Mouse (Mus musculus): ENCODE results near the gene Dusp28. TPM values are rescaled to one million over a fixed set of nuclear protein-coding genes. Genes with fewer than 3 reads are reported as not detected.

The Dusp28 gene
- total and polyA plus RNA-seq, 3 experiments = 3.6 to 4.6 (median 3.6) TPM

DNA sequence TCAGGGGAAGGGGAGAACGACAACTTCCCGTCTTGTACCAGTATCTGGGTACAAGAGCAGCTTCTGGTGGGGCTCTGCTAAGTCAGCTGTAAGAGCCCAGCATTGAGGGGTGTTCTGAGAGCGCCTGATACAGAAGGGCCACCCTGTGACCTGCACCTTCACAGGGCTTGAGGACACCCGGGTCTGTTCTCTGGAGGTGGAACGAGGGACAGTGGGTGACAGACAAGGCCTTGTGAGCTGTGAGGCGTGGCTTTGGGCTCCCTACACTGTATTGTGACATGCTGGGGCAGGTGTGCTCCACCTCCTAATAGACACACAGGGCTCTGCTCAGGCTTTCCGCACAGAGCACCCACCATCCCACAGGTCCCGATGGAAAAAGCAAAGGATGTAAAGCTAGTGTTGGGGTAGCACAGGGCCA is 4.9 kb downstream of the Dusp28 start:
- Histone ChIP-seq H3K4me1 (ENCODE audit: control insufficient read depth in 1 of 2, insufficient read depth in 2 of 2) (peaks cover 12 to 36% of the 10 kb centered on the region in 2 experiments), H3K4me3 (replicated peaks in 1 of 3; ENCODE audit: low read depth in 2 of 3, low read length in 2 of 3, poor library complexity in 1 of 3) (peak overlapping the region; percentile 59 to 93 (median 69)), H3K79me2 (replicated peaks; ENCODE audit: control insufficient read depth, extremely low read depth, insufficient read depth, poor library complexity, severe bottlenecking) (no peaks in the 10 kb centered on the region), H3K9ac (ENCODE audit: insufficient read depth, low read depth) (peak overlapping the region; percentile 79), H3K9me3 (replicated peaks; ENCODE audit: low read length) (no peaks in the 10 kb centered on the region), H3K36me3 (replicated peaks in 1 of 2; ENCODE audit: control insufficient read depth in 1 of 2, insufficient read depth in 1 of 2, low read length in 1 of 2) (peaks cover 21 to 37% of the 10 kb centered on the region in 2 experiments), H3K4me2 (ENCODE audit: insufficient read depth, low read depth, poor library complexity, severe bottlenecking) (peak overlapping the region; percentile 75), H3K27ac (ENCODE audit: insufficient read depth, low read depth) (no peak overlapping the region), H3K27me3 (replicated peaks) (peaks cover 11% of the 10 kb centered on the region)
- no peak for DNase-seq (ENCODE audit: extremely low read depth)
- dilution Hi-C loops (cut with MboI; ENCODE audit: extremely low pct_ligation_motif_present, extremely low pct_unique_long_range_greater_than_20kb, low sequenced_read_pairs) = no loop called here
- TF ChIP-seq MXI1 (IDR thresholded peaks at IDR 0.05; ENCODE audit: low read depth, low read length) = 0 out of 2 replicates have a peak, but pooled peaks have one; percentile 23
- no peak for TF ChIP-seq JUN (IDR thresholded peaks at IDR 0.05; ENCODE audit: insufficient read depth, low read depth, low read length)
- in situ Hi-C loops (cut with MboI; ENCODE audit: low pct_ligation_motif_present, low pct_unique_long_range_greater_than_20kb, low sequenced_read_pairs) = no loop called here

DNA sequence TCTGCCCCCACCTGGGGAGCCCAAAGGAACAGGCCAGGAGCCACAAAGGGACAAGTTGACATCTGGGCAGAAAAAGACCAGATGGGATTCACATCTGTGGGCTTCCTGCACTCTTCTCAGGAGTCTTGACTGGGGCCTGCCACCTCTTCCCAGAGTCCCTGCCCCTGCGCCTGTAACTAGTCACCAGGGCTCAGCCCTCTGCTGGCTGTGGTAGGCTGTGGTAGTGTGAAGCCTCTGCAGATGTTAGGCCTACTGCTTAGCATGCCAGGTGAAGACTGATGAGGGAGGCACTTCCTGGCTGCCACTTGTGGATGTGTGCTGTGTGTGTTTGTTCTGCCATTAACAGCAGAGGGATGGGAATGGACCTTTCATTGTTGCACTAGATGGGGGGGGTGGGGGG is 5.5 kb downstream of the Dusp28 start:
- no peak overlapping the region for H3K4me2 ChIP-seq (ENCODE audit: insufficient read depth, low read depth, poor library complexity, severe bottlenecking)
- H3K9ac ChIP-seq (ENCODE audit: insufficient read depth, low read depth) = no peak overlapping the region
- no peaks in the 10 kb centered on the region for H3K79me2 ChIP-seq (replicated peaks; ENCODE audit: control insufficient read depth, extremely low read depth, insufficient read depth, poor library complexity, severe bottlenecking)
- peaks cover 12 to 36% of the 10 kb centered on the region in 2 experiments for H3K4me1 ChIP-seq (ENCODE audit: control insufficient read depth in 1 of 2, insufficient read depth in 2 of 2)
- H3K9me3 ChIP-seq (replicated peaks; ENCODE audit: low read length) = no peaks in the 10 kb centered on the region
- in situ Hi-C loops (cut with MboI; ENCODE audit: low pct_ligation_motif_present, low pct_unique_long_range_greater_than_20kb, low sequenced_read_pairs) (no loop called here), dilution Hi-C loops (cut with MboI; ENCODE audit: extremely low pct_ligation_motif_present, extremely low pct_unique_long_range_greater_than_20kb, low sequenced_read_pairs) (no loop called here)
- H3K36me3 ChIP-seq (replicated peaks in 1 of 2; ENCODE audit: control insufficient read depth in 1 of 2, insufficient read depth in 1 of 2, low read length in 1 of 2) = peaks cover 27 to 42% of the 10 kb centered on the region in 2 experiments
- no peak for TF ChIP-seq KAT2A (IDR thresholded peaks at IDR 0.05; ENCODE audit: insufficient replicate concordance, low read length)
- TF ChIP-seq RCOR1 (conservative IDR thresholded peaks at IDR 0.05; ENCODE audit: low read depth, low read length) = no peak
- no peak for TF ChIP-seq JUN (IDR thresholded peaks at IDR 0.05; ENCODE audit: insufficient read depth, low read depth, low read length)
- no peak for TF ChIP-seq JUND (conservative IDR thresholded peaks at IDR 0.05; ENCODE audit: low read depth, low read length)
- no peak for TF ChIP-seq UBTF (IDR thresholded peaks at IDR 0.05; ENCODE audit: low read depth, low read length)
- TF ChIP-seq MEF2A (IDR thresholded peaks at IDR 0.05; ENCODE audit: borderline replicate concordance, low read depth, low read length) = no peak
- TF ChIP-seq BHLHE40 (IDR thresholded peaks at IDR 0.05; ENCODE audit: low read depth, low read length) = no peak
- DNase-seq (ENCODE audit: extremely low read depth) = no peak
- H3K27me3 ChIP-seq (replicated peaks) = peaks cover 11% of the 10 kb centered on the region
- H3K27ac ChIP-seq (ENCODE audit: insufficient read depth, low read depth) = no peak overlapping the region
- H3K4me3 ChIP-seq (replicated peaks in 1 of 3; ENCODE audit: low read depth in 2 of 3, low read length in 2 of 3, poor library complexity in 1 of 3) = no peak overlapping the region

DNA sequence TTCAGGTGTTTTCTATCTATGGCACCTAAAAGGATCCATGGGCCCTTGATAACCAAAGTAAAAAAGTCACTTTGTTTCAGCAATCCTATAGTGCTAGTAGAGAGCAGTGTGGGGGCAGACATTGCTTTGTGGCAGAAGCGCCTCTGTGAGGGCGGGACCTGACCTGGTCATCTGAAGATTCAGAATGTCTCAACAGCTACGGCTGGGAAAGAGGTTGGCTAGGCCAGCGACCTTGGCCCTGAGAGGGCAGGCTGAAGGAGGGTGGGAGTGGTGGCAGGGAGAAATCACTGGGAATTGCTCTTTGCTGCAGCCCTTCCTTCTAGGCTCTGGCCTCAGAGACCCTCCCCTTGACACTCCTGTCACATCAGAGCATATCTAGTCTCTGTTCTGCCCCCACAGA is 7.5 kb downstream of the Dusp28 start:
- dilution Hi-C loops (cut with MboI; ENCODE audit: extremely low pct_ligation_motif_present, extremely low pct_unique_long_range_greater_than_20kb, low sequenced_read_pairs) (no loop called here), in situ Hi-C loops (cut with MboI; ENCODE audit: low pct_ligation_motif_present, low pct_unique_long_range_greater_than_20kb, low sequenced_read_pairs) (no loop called here)
- Histone ChIP-seq H3K4me3 (replicated peaks in 1 of 3; ENCODE audit: low read depth in 2 of 3, low read length in 2 of 3, poor library complexity in 1 of 3) (no peak overlapping the region), H3K4me2 (ENCODE audit: insufficient read depth, low read depth, poor library complexity, severe bottlenecking) (no peak overlapping the region), H3K4me1 (ENCODE audit: control insufficient read depth in 1 of 2, insufficient read depth in 2 of 2) (peaks cover 7 to 27% of the 10 kb centered on the region in 2 experiments), H3K9me3 (replicated peaks; ENCODE audit: low read length) (no peaks in the 10 kb centered on the region), H3K36me3 (replicated peaks in 1 of 2; ENCODE audit: control insufficient read depth in 1 of 2, insufficient read depth in 1 of 2, low read length in 1 of 2) (peaks cover 44 to 62% of the 10 kb centered on the region in 2 experiments), H3K27me3 (replicated peaks) (peaks cover 8% of the 10 kb centered on the region), H3K79me2 (replicated peaks; ENCODE audit: control insufficient read depth, extremely low read depth, insufficient read depth, poor library complexity, severe bottlenecking) (no peaks in the 10 kb centered on the region), H3K9ac (ENCODE audit: insufficient read depth, low read depth) (no peak overlapping the region), H3K27ac (ENCODE audit: insufficient read depth, low read depth) (no peak overlapping the region)
- TF ChIP-seq MAX (IDR thresholded peaks at IDR 0.05; ENCODE audit: low read length) = no peak
- no peak for TF ChIP-seq MAZ (IDR thresholded peaks at IDR 0.05; ENCODE audit: low read depth, low read length)
- no peak for TF ChIP-seq MAFK (IDR thresholded peaks at IDR 0.05; ENCODE audit: insufficient replicate concordance, low read length)
- DNase-seq (ENCODE audit: extremely low read depth) = no peak

Data from CH12.LX (cell line).